Mouse (Mus musculus): ENCODE results near the gene Ftsj1.

- TF ChIP-seq GATA1 (IDR thresholded peaks at IDR 0.05; ENCODE audit: borderline replicate concordance, low read length) (no peak), FLI1 (IDR thresholded peaks at IDR 0.05; ENCODE audit: low read length) (no peak)
These were observed at the start of gene Ftsj1 for GRCm38 (mm10) chrX:8252334-8253285.
